Mouse (Mus musculus) midbrain, embryonic 16.5 days (tissue): ENCODE data around the gene Qsox1. TPM values are rescaled to one million over a fixed set of nuclear protein-coding genes. Genes with fewer than 3 reads are reported as not detected.
A peak's percentile ranks its signal among the peaks of the same experiment; 100 is the strongest.

Experiments used
- ATAC-seq: fragments of 200-750 bp; cut with Nextera tagmentation; 2 replicates; pipeline ENCODE4 v1.8.0; 2017; ENCODE audit warnings: moderate TSS enrichment
- H3K27ac ChIP-seq: fragments of 300-500 bp; sonication (generic); 2 replicates; pipeline ENCODE4 v1.5.1; 2014; ENCODE audit warnings: mild to moderate bottlenecking, low read length, mixed read lengths
- H3K27me3 ChIP-seq: fragments of 300-500 bp; sonication (generic); 2 replicates; pipeline ENCODE4 v1.6.1; 2014; ENCODE audit warnings: low read depth, low read length, mixed read lengths; ENCODE audit not compliant: control insufficient read depth, insufficient read depth
- H3K36me3 ChIP-seq: fragments of 300-500 bp; sonication (generic); 2 replicates; pipeline ENCODE4 v1.6.1; 2014; ENCODE audit warnings: mild to moderate bottlenecking, low read length, moderate library complexity, mixed read lengths; ENCODE audit not compliant: control insufficient read depth, insufficient read depth
- H3K4me1 ChIP-seq: fragments of 300-500 bp; sonication (generic); 2 replicates; pipeline ENCODE4 v1.6.1; 2014; ENCODE audit warnings: mild to moderate bottlenecking, low read length, mixed read lengths; ENCODE audit not compliant: control insufficient read depth, insufficient read depth
- H3K4me2 ChIP-seq: fragments of 300-500 bp; sonication (generic); 2 replicates; pipeline ENCODE4 v1.6.1; 2014; ENCODE audit warnings: mild to moderate bottlenecking, low read length, mixed read lengths
- H3K4me3 ChIP-seq: fragments of 300-500 bp; sonication (generic); 2 replicates; pipeline ENCODE4 v1.5.1; 2014; ENCODE audit warnings: low read depth, mild to moderate bottlenecking, low read length, moderate library complexity, mixed read lengths
- H3K9ac ChIP-seq: fragments of 300-500 bp; sonication (generic); 2 replicates; pipeline ENCODE4 v1.6.1; 2014; ENCODE audit warnings: low read depth, low read length, mixed read lengths
- H3K9me3 ChIP-seq: fragments of 300-500 bp; sonication (generic); replicated peaks from 2 replicates; pipeline ENCODE4 v1.6.1; 2014; ENCODE audit warnings: mild to moderate bottlenecking, low read length, mixed read lengths; ENCODE audit not compliant: control insufficient read depth, poor library complexity, severe bottlenecking
- WGBS: fragments of 180-500 bp; shearing (Covaris S2); extraction: QIAGEN DNeasy Blood & Tissue Kit; methylation state at CpG from one replicate; pipeline ENCODE4 v1.1.7; 2014; 5-methylcytosine and 5-hydroxymethylcytosine counted together
- polyA plus RNA-seq: library from polyadenylated mRNA; unstranded; fragments of >200 nt; fragmentation: Nextera tagmentation; extraction: Ambion mirVana; gene quantifications from 2 replicates; pipeline ENCODE4 v1.2.1, GENCODE M21; 2015

Qsox1 gene
- polyA plus RNA-seq, 1 experiment from 2014 or later: 18.0 TPM

DNA sequence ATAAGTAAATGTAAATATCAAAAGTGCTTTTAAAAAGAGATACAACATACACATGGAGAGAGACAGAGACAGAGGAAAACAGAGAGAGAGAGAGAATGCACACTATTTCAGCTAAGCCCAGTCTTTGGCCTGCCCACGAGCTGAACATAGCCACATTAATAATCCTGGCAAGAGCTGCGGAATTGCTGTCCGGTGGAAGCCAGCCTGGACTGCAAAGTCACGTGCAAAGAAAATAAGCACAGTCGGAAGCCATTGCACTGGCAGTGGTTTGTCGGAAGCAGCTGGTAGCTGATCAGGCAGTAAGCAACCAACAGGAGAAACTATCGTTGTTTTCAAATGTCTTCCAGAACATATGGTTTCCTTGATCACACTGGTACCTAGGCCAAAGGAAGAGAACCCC, 55.1 kb downstream of the Qsox1 start:
- no peaks in the 10 kb centered on the region for H3K36me3 ChIP-seq
- WGBS: 68% methylated on average over 7 of the region's 7 CpGs
- H3K4me1 ChIP-seq: no peaks in the 10 kb centered on the region

DNA sequence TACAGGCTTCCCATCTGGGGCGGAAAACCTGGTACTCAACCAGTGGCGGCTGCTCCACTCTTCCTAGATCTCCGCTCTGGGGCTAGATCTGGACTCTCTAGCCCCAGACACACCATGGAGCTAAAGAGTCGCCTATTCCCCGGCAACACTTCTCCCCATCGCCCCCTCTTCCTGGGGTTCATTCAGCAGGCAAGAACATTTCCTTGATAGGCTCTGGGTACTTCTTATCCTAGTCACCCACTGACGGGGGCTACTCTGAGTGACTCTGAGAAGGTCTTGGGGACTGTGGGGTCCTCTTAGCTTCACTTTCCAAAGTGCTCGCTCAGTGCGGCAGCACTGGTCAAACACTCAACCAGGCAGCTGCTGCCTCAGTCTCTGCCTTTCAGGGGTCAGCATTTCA, 59.3 kb downstream of the Qsox1 start:
- ATAC-seq: no peak
- Histone ChIP-seq H3K9ac (no peak overlapping the region), H3K36me3 (no peaks in the 10 kb centered on the region), H3K4me2 (no peak overlapping the region), H3K4me1 (no peaks in the 10 kb centered on the region), H3K27ac (no peak overlapping the region), H3K27me3 (peaks cover 56% of the 10 kb centered on the region), H3K9me3 (no peaks in the 10 kb centered on the region), H3K4me3 (no peak overlapping the region)
- WGBS: 73% methylated on average over 9 of the region's 9 CpGs

More for the DNA sequence above, 55.1 kb downstream of the Qsox1 start:
- ATAC-seq: no peak
- H3K27me3 ChIP-seq: peaks cover 35% of the 10 kb centered on the region
- no peak overlapping the region for H3K27ac ChIP-seq
- H3K4me3 ChIP-seq: no peak overlapping the region
- no peak overlapping the region for H3K4me2 ChIP-seq
- H3K9me3 ChIP-seq: no peaks in the 10 kb centered on the region
- no peak overlapping the region for H3K9ac ChIP-seq

DNA sequence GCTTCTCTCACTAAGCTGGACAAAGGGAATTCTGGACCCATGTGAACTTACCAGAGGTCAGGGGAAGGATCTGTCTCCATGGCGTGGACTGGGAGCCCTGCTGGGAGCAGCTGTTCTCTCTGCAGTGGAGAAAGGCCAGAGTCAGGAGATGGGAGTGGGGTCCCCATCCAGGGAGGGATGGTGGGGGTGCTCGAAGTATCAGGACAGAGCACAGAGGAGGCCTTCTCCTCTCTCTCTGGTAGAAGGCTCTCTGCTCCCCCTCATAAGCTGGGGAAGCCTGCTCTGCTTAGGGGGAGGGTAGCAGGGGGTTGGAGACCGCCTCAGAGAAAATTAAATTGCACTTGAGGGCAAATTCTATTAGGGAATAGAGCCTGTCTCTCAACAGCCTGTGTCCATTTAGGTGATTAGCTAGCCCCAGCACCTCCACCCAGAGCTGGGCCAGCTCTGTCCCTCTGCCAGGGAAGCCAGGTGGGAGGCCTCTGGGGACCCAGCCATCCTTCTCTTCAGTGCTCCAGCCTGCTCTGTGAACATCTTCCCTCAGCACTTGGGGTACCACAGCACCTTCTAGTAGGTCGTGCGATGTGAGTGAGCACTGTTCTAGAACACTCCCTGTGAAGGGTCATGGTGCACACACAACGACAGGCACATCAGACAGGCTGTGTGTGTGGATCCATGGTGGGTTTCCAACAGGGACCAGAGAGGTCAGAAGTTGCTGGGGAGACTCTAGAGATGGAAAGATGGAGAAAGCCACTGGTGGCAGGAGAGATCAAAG, 61.0 kb downstream of the Qsox1 start, which contains the start of gene Lhx4:
Gene Lhx4, minus strand, starts transcription at position 201 of the 772 bp plus-strand sequence.
- Histone ChIP-seq H3K9me3 (no peaks in the 10 kb centered on the region), H3K4me2 (no peak within 1 kb of the TSS), H3K27ac (no peak within 1 kb of the TSS), H3K4me3 (no peak within 1 kb of the TSS), H3K27me3 (peaks cover 68% of the 10 kb centered on the region), H3K36me3 (no peaks in the 10 kb centered on the region), H3K4me1 (no peaks in the 10 kb centered on the region), H3K9ac (no peak within 1 kb of the TSS)
- WGBS: 62% methylated on average over 6 of the region's 6 CpGs
- no peak for ATAC-seq

DNA sequence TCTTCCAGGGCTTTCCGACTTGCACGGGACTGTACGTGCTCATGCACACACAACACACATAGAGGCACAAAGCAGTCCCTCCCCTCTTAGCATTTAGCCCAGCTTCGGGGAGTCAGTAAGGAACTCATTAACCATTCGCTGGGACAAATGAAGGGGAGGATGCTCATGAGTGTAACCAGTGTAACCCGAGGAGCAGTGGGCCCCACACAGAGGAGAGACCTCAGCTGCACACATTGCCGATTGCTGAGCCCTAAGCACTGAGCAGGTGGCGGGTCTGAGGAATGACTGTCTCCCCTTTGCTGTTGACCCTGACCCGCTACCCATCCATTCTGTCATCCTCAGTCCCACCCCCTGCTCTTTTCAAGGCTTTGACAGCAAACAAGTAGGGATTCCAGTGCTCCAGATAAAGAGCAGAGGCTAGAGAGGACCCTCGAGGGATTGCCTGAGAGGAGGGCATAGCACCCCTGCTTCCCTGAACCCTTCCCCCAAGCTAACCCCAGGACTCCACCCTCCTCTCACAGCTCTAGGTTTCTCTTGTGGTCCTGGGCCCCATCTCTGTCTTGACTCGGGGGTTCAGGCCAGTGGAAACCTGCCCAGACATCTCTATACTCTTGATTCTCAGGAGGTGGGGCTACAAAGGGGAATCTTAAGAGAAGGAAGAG, 62.0 kb downstream of the Qsox1 start:
- no peak for ATAC-seq
- Histone ChIP-seq H3K9ac (no peak overlapping the region), H3K27ac (no peak overlapping the region), H3K4me3 (no peak overlapping the region), H3K27me3 (peaks cover 78% of the 10 kb centered on the region), H3K36me3 (no peaks in the 10 kb centered on the region), H3K9me3 (no peaks in the 10 kb centered on the region), H3K4me2 (no peak overlapping the region), H3K4me1 (no peaks in the 10 kb centered on the region)
- 13% methylated on average over 11 of the region's 11 CpGs for WGBS

DNA sequence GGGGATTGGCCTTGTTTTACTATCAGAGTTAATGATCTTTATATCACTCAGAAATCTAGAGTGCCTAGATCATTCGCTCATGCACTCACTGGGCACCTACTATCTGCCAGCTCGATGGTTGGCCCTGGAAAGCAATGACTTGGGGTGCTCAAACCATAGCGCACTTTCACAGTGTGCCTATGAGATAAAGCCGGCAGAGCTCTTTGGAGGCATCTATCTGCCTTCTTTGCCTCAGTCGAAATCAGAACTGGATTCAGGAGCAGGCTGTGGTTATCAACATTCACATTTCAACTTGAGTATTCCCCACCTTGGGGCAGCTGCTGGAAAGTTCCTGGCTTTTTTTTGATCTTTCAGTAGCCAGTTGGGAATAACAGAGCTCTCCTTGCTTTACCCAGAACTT, 64.8 kb downstream of the Qsox1 start:
- Histone ChIP-seq H3K27me3 (peaks cover 76% of the 10 kb centered on the region), H3K4me1 (peaks cover 1% of the 10 kb centered on the region), H3K4me3 (no peak overlapping the region), H3K9ac (no peak overlapping the region), H3K9me3 (no peaks in the 10 kb centered on the region), H3K36me3 (no peaks in the 10 kb centered on the region), H3K27ac (no peak overlapping the region), H3K4me2 (no peak overlapping the region)
- 78% methylated on average over 5 of the region's 5 CpGs for WGBS
- no peak for ATAC-seq

DNA sequence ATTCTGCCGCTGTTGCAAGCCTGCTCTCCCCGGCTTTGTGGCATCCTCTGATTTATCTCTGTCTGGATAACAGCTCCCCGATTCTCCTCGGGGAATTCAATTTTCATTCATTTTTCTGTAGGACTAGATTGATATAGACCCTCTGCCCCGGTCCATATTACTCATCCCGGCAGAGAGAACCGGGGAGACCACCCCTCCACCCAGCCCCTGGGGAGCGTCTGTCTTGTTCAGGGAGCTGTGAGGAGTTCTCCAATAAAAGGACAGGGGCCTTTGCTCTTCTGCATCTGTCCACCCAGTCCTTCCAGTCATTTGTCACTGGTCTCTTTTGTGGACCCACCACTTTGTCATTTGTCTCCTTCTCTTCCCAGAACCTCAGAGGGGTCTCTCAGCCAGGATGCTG, 65.7 kb downstream of the Qsox1 start:
- H3K36me3 ChIP-seq: no peaks in the 10 kb centered on the region
- ATAC-seq: no peak
- WGBS: 8% methylated on average over 8 of the region's 8 CpGs

DNA sequence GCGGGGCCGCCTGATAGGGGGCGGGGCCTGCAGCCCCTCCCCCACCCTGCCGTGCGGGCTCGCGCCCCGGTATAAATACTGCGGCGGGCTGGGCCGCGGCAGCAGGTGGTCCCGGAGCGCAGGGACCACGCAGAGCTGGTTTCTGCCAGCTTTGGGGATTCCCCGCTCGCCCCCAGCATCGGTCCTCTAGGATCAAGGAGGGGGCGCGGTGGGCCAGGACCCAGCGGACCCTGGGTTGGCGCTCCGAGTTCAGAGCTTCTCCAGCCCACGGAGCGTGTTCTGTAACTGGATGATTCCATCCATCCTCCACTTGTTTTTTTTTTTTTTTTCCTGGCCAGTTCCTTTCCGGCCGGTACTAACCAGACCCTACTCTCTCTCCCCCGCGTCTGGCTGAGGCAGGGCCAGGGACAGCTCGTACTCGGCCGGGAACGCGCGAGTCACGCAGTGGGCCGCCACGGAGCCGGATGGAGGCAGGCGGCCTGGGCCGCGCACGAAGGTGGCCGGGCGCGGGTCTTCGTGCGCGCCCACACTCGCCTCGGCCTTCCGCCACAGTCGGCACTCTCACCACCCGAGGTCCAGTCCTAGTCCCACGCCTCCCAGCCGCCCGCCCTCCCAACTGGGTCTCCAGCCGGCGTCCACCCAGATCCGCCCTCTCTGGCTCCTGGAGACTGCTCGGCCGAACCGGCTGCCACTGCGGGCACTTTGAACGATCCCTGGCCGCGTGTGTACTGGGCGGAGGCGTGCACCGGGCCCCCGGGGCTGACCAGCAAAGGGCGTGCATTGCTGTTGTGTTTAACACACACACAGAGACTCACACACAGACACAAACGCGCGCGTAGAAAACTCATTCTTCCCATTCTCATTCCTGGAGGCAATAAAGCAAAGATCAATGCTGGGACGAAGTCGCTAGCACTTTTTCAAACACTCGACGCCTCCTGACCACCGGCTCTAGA, 70.0 kb downstream of the Qsox1 start:
- Histone ChIP-seq H3K27me3 (peaks cover 53% of the 10 kb centered on the region), H3K9me3 (no peaks in the 10 kb centered on the region), H3K4me2 (peak overlapping the region; percentile 70), H3K36me3 (no peaks in the 10 kb centered on the region), H3K4me3 (peak overlapping the region; percentile 38), H3K4me1 (peaks cover 17% of the 10 kb centered on the region), H3K9ac (peak overlapping the region; percentile 16; the same call in 1 of the 2 replicates), H3K27ac (no peak overlapping the region)
- peak; percentile 26; the same call in 1 of the 2 replicates for ATAC-seq
- WGBS: under 1% methylated on average over 80 of the region's 81 CpGs

More for the DNA sequence above, 65.7 kb downstream of the Qsox1 start:
- Histone ChIP-seq H3K27ac (no peak overlapping the region), H3K4me2 (no peak overlapping the region), H3K9ac (no peak overlapping the region), H3K4me1 (peaks cover 10% of the 10 kb centered on the region), H3K9me3 (no peaks in the 10 kb centered on the region), H3K4me3 (no peak overlapping the region), H3K27me3 (peaks cover 72% of the 10 kb centered on the region)

DNA sequence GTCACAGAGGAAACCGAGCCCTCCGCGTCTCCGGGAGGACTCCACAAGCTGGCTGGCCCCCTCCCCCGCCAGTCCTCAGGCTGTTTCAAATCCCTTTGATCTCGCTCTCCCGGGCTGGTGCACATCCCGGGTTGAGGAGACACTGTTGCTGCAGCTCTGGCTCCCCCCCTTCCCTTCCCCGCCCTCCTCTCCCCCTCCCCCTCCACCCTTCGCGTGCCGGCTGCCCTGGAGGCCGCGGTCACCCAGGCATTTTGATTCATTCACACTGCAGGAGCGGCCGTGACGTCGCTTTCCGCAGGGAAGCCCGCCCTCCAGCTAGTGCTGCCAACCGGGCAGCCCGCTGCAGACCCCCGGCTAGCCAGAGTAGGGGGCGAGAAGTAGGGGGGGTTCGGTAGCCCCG, 70.7 kb downstream of the Qsox1 start:
- H3K9ac ChIP-seq: peak overlapping the region; percentile 7; the same call in 1 of the 2 replicates
- H3K36me3 ChIP-seq: no peaks in the 10 kb centered on the region
- under 1% methylated on average over 21 of the region's 26 CpGs for WGBS
- H3K4me1 ChIP-seq: peaks cover 17% of the 10 kb centered on the region
- peak overlapping the region; percentile 38 for H3K4me3 ChIP-seq
- H3K4me2 ChIP-seq: peak overlapping the region; percentile 70
- 0 out of 2 replicates have a peak, but pooled peaks have one; percentile 41 for ATAC-seq
- no peak overlapping the region for H3K27ac ChIP-seq
- H3K27me3 ChIP-seq: peaks cover 52% of the 10 kb centered on the region
- no peaks in the 10 kb centered on the region for H3K9me3 ChIP-seq
